Mouse (Mus musculus): ENCODE data around the gene Ets1. TPM values are rescaled to one million over a fixed set of nuclear protein-coding genes. Genes with fewer than 3 reads are reported as not detected.

The Ets1 gene
- total and polyA plus RNA-seq, 3 experiments: 10.7 to 39.6 (median 20.8) TPM

GRCm38 (mm10) chr9:32761326-32761725 lies 125.3 kb downstream of the Ets1 start:
- no peak for DNase-seq

- no peak for DNase-seq
These were observed 128.4 kb downstream of the Ets1 start for GRCm38 (mm10) chr9:32764374-32764773.

- no peak for DNase-seq
These were observed 129.1 kb downstream of the Ets1 start for GRCm38 (mm10) chr9:32765123-32765522.

GRCm38 (mm10) chr9:32778866-32779265 lies 142.8 kb downstream of the Ets1 start:
- DNase-seq: no peak

- no peak for DNase-seq
These were observed 146.5 kb downstream of the Ets1 start for GRCm38 (mm10) chr9:32782391-32783092.

- DNase-seq: peak; percentile 8
These were observed 151.1 kb downstream of the Ets1 start for GRCm38 (mm10) chr9:32787091-32787490.

- peak; percentile 34 for DNase-seq
These were observed 151.6 kb downstream of the Ets1 start for GRCm38 (mm10) chr9:32787615-32788014.

- peak; percentile 51 for DNase-seq
These were observed 153.3 kb downstream of the Ets1 start for GRCm38 (mm10) chr9:32789306-32789705.

GRCm38 (mm10) chr9:32791699-32792098 lies 155.7 kb downstream of the Ets1 start:
- DNase-seq: no peak

GRCm38 (mm10) chr9:32798171-32798570 lies 162.2 kb downstream of the Ets1 start:
- no peak for DNase-seq

- peak; percentile 10 for DNase-seq
These were observed 170.1 kb downstream of the Ets1 start for GRCm38 (mm10) chr9:32806106-32806505.

Other genes starting within 250 kb of the Ets1 start
- gene Fli1, start 93.4 kb upstream of the Ets1 start, total RNA-seq (2021): 10 to 100 TPM; 10.5 to 20.0 TPM
- 3.0 and 4.0 TPM in 2 replicates for gene Fli1, start 93.4 kb upstream of the Ets1 start, polyA plus RNA-seq (2012; rRNA removed)

Data from adrenal gland, adult 2 months (tissue).